Mouse (Mus musculus): Measurements from ENCODE around the gene Dnaic2.

- TF ChIP-seq CTCF (IDR thresholded peaks at IDR 0.05; ENCODE audit: low read depth, low read length) (no peak), GATA1 (IDR thresholded peaks at IDR 0.05; ENCODE audit: borderline replicate concordance, low read length) (no peak), TAL1 (conservative IDR thresholded peaks at IDR 0.05; ENCODE audit: low read depth, low read length) (no peak)
Measured at GRCm38 (mm10) chr11:114769911-114770310, 42.7 kb downstream of the Dnaic2 start.
